Mouse (Mus musculus) intestine, embryonic 16.5 days (tissue): ENCODE data around the gene Sh3gl3. TPM values are rescaled to one million over a fixed set of nuclear protein-coding genes. Genes with fewer than 3 reads are reported as not detected.

Source experiments
- ATAC-seq: fragments of 200-750 bp; cut with Nextera tagmentation; 2 replicates; pipeline ENCODE4 v1.8.0; 2017; ENCODE audit warnings: moderate TSS enrichment, moderate library complexity
- H3K27ac ChIP-seq: fragments of 300-500 bp; sonication (generic); 2 replicates; pipeline ENCODE4 v1.5.1; 2014; ENCODE audit warnings: mild to moderate bottlenecking, low read length
- H3K27me3 ChIP-seq: fragments of 300-500 bp; sonication (generic); replicated peaks from 2 replicates; pipeline ENCODE4 v1.6.1; 2014; ENCODE audit warnings: low read length, control low read depth, mixed read lengths; ENCODE audit not compliant: control insufficient read depth, insufficient read depth
- H3K36me3 ChIP-seq: fragments of 300-500 bp; sonication (generic); 2 replicates; pipeline ENCODE4 v1.6.1; 2014; ENCODE audit warnings: low read length, control low read depth; ENCODE audit not compliant: control insufficient read depth, insufficient read depth
- H3K4me1 ChIP-seq: fragments of 300-500 bp; sonication (generic); 2 replicates; pipeline ENCODE4 v1.6.1; 2014; ENCODE audit warnings: low read length, control low read depth, mixed read lengths; ENCODE audit not compliant: control insufficient read depth, insufficient read depth
- H3K4me2 ChIP-seq: fragments of 300-500 bp; sonication (generic); 2 replicates; pipeline ENCODE4 v1.6.1; 2014; ENCODE audit warnings: low read depth, low read length, control low read depth
- H3K4me3 ChIP-seq: fragments of 300-500 bp; sonication (generic); 2 replicates; pipeline ENCODE4 v1.5.1; 2014; ENCODE audit warnings: mild to moderate bottlenecking, low read length
- H3K9ac ChIP-seq: fragments of 300-500 bp; sonication (generic); 2 replicates; pipeline ENCODE4 v1.6.1; 2014; ENCODE audit warnings: low read depth, low read length
- H3K9me3 ChIP-seq: fragments of 300-500 bp; sonication (generic); 2 replicates; pipeline ENCODE4 v1.6.1; 2016; ENCODE audit warnings: low read length, control low read depth; ENCODE audit not compliant: control insufficient read depth
- WGBS: fragments of 180-500 bp; shearing (Covaris S2); extraction: QIAGEN DNeasy Blood & Tissue Kit; methylation state at CpG from one replicate; pipeline ENCODE4 v1.1.7; 2014; 5-methylcytosine and 5-hydroxymethylcytosine counted together
- polyA plus RNA-seq: library from polyadenylated mRNA; unstranded; fragments of >200 nt; fragmentation: Nextera tagmentation; extraction: Ambion mirVana; gene quantifications from 2 replicates; pipeline ENCODE4 v1.2.1, GENCODE M21; 2015

Gene Sh3gl3
- polyA plus RNA-seq, 1 experiment from 2014 or later: 7.9 TPM

DNA sequence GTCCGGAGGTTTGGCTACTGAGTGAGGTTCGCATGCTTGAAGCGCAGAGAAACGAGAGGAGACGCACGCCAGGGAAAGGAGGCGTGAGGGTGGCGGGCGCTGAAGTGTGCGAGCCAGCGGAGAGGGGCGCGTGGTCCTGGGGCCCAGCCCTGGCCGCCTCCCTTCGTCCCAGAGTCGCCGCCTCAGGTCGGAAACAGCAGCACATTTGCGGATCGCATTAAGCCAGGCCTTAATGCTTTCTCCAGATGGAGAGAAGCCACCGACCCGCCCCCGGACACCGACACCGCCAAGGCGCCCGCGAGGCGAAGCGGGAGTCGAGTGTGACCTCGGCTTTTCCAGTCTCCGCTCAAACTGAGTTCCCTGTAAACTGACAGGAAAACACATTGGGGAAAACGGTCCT, 162.5 kb downstream of the Sh3gl3 start:
- Histone ChIP-seq H3K9me3 (no peaks in the 10 kb centered on the region), H3K27ac (no peak overlapping the region), H3K27me3 (peaks cover 32% of the 10 kb centered on the region), H3K4me3 (peak overlapping the region; percentile 50), H3K36me3 (no peaks in the 10 kb centered on the region), H3K9ac (no peak overlapping the region), H3K4me2 (peak overlapping the region; percentile 83), H3K4me1 (peaks cover 4% of the 10 kb centered on the region)
- under 1% methylated on average over 34 of the region's 34 CpGs for WGBS
- ATAC-seq: 0 out of 2 replicates have a peak, but pooled peaks have one; percentile 36

DNA sequence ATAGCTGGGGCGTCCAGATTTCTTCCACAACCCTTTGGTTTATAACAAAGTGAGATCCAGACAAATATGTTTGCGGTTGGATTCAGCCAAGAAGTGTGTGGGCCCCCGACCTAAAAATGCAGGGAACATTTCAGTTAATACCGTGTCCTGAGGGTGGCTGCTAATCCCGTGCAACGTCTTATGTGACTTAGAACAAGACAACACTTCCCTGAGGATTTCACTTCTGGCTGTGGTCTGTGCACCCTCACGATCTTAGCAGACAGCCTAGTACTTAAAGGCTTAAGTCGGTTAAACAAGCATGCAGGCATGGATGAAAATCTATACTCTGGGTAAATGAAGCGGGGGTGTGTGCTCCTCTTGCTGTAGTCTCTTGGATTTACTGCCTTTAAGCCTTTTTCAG, 164.5 kb downstream of the Sh3gl3 start:
- Histone ChIP-seq H3K27me3 (peaks cover 34% of the 10 kb centered on the region), H3K4me2 (no peak overlapping the region), H3K4me3 (no peak overlapping the region), H3K9ac (no peak overlapping the region), H3K9me3 (no peaks in the 10 kb centered on the region), H3K36me3 (no peaks in the 10 kb centered on the region), H3K4me1 (peaks cover 4% of the 10 kb centered on the region), H3K27ac (no peak overlapping the region)
- ATAC-seq: no peak
- WGBS: 75% methylated on average over 9 of the region's 9 CpGs

DNA sequence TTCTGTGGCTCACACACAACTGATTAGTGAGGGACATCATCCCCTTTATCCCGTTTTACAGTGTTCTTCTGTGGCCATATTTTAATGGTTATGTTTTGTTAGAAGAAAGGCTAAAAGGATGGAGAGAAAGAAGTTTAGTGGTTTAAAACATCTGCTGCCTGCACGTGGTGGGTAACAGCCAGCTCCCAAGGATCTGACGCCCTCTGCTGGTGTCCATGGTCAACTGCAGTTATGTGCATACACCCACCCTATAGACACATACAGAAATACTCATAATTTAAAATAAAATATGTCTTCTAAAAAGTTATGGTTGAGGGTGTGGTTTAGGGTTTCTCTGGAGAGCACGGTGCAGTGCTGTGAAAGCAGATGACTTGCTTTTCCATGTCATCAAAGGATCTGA, 164.9 kb downstream of the Sh3gl3 start:
- no peak overlapping the region for H3K4me3 ChIP-seq
- H3K9ac ChIP-seq: no peak overlapping the region
- peaks cover 4% of the 10 kb centered on the region for H3K4me1 ChIP-seq
- no peak for ATAC-seq
- no peaks in the 10 kb centered on the region for H3K9me3 ChIP-seq
- H3K27ac ChIP-seq: no peak overlapping the region
- H3K36me3 ChIP-seq: no peaks in the 10 kb centered on the region
- H3K27me3 ChIP-seq: peaks cover 34% of the 10 kb centered on the region
- H3K4me2 ChIP-seq: no peak overlapping the region
- WGBS: 73% methylated on average over 4 of the region's 4 CpGs

DNA sequence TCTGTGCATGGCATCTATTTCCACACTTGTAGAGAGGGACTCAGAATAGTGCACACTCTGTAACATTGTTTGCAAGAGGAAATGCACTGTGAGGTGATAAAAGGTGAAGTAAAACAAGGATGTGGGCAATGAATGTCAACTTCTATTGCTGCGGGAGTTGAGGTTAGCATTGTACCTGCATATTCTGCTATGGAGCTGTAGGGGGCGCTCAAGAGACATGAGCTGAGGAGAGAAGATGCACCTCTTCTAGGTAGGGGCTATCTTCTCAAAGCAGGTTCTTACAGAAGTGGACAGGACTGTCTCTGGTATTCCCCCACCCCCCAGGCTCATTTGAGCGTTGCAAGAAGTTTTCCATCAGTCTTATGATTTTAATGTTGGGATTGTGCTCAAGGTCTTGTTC, 165.6 kb downstream of the Sh3gl3 start:
- 55% methylated on average over 3 of the region's 3 CpGs for WGBS
- H3K9ac ChIP-seq: no peak overlapping the region
- no peaks in the 10 kb centered on the region for H3K36me3 ChIP-seq
- H3K4me1 ChIP-seq: peaks cover 4% of the 10 kb centered on the region
- no peaks in the 10 kb centered on the region for H3K9me3 ChIP-seq
- H3K4me3 ChIP-seq: no peak overlapping the region
- peaks cover 32% of the 10 kb centered on the region for H3K27me3 ChIP-seq
- ATAC-seq: no peak
- no peak overlapping the region for H3K27ac ChIP-seq
- no peak overlapping the region for H3K4me2 ChIP-seq

DNA sequence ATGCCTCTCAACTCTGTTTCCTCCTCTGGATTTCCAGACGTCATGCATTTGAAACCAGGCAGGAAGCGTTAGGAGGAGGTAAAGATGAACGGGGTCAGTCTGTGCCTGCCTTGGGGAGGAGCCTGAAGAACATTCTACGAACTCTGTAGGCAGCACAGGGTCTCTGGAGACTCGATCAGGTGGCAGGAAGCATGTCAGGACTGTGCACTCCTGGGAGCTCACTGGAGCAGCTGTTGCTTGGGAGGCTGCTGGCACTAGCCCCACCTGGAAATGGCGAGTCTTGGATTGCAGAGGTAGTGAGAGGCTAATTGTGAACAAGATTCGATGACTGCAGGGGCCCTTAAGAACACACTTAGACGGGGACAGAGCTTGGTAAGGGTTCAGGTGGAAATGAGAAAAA, 167.8 kb downstream of the Sh3gl3 start:
- Histone ChIP-seq H3K4me1 (no peaks in the 10 kb centered on the region), H3K27ac (no peak overlapping the region), H3K9me3 (no peaks in the 10 kb centered on the region), H3K9ac (no peak overlapping the region), H3K4me2 (no peak overlapping the region), H3K4me3 (no peak overlapping the region), H3K27me3 (peaks cover 10% of the 10 kb centered on the region), H3K36me3 (no peaks in the 10 kb centered on the region)
- no peak for ATAC-seq
- 33% methylated on average over 8 of the region's 8 CpGs for WGBS

DNA sequence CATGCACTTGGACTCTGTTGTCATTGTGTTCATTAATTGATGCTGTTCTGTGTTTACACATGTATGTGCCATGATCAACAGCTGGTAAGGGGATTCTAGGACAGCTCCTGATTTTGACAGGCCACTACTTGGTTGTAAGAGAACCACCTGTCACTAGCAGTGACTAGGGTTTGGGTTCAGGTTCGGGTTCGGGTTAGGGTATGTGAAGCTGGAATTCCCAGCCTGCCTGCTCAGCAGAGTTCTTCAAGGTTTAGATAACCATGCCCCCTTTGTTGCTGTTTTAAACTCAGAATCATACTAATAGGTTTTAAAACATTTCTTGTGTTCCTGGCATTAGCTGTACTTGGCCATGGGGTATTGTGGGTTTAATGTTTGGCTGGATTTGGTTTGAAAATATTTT, 173.1 kb downstream of the Sh3gl3 start:
- Histone ChIP-seq H3K36me3 (no peaks in the 10 kb centered on the region), H3K4me3 (no peak overlapping the region), H3K27ac (no peak overlapping the region), H3K9me3 (no peaks in the 10 kb centered on the region), H3K4me1 (no peaks in the 10 kb centered on the region), H3K4me2 (no peak overlapping the region), H3K27me3 (no peaks in the 10 kb centered on the region), H3K9ac (no peak overlapping the region)
- no peak for ATAC-seq
- WGBS: 69% methylated on average over 2 of the region's 2 CpGs

DNA sequence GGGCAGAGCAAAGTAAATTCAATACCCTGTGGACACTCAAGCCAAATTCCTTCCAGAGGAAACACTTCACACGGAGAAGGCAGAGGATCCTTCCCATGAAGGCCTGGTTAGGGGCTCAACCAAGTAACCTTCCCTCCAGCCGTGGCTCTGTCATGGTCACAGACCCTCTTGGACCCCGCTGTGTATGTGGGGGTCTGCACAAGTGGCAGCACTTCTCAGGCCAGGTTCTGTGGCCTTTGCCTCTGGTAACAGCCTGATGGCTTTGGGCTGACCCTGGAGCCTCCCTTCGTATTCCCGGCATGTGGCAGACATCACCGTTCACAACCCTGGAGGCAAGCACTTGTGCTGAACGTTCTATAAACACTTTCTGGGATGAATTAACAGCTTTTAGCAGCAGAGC, 176.2 kb downstream of the Sh3gl3 start:
- Histone ChIP-seq H3K27me3 (no peaks in the 10 kb centered on the region), H3K9ac (no peak overlapping the region), H3K4me2 (no peak overlapping the region), H3K9me3 (no peaks in the 10 kb centered on the region), H3K36me3 (no peaks in the 10 kb centered on the region), H3K4me3 (no peak overlapping the region), H3K4me1 (no peaks in the 10 kb centered on the region), H3K27ac (peak overlapping the region; percentile 72)
- 50% methylated on average over 7 of the region's 7 CpGs for WGBS
- ATAC-seq: no peak

DNA sequence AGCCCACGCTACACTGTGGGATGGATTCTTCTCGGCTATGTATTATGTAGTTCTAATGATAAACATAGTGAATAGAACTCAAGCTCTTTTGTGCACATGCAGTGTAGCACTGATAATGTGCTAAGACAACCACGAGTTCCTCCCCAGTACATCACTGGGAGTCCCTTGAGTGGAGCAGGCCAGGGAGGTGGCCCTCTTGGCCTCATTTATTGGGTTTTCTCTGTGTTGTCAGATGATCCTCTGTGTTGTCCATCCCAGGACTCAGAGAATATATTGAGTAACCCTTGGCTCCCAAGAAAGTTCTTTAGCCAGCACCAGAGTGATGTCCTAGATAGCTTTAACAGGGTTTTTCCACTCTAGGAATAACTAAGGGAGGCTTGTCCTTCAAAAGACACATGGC, 176.8 kb downstream of the Sh3gl3 start:
- no peaks in the 10 kb centered on the region for H3K4me1 ChIP-seq
- no peak overlapping the region for H3K9ac ChIP-seq
- no peak overlapping the region for H3K4me3 ChIP-seq
- no peak overlapping the region for H3K4me2 ChIP-seq
- no peaks in the 10 kb centered on the region for H3K27me3 ChIP-seq
- WGBS: 73% methylated on average over 3 of the region's 3 CpGs
- H3K9me3 ChIP-seq: no peaks in the 10 kb centered on the region
- no peak for ATAC-seq
- H3K36me3 ChIP-seq: no peaks in the 10 kb centered on the region
- H3K27ac ChIP-seq: no peak overlapping the region

Other genes with a start within 250 kb of the Sh3gl3 start
- gene Hdgfl3, start 239.4 kb upstream of the Sh3gl3 start, polyA plus RNA-seq: 6.3 and 6.7 TPM in 2 replicates
- 2.1 TPM in 2 replicates for gene Bnc1, start 181.5 kb upstream of the Sh3gl3 start, polyA plus RNA-seq
- gene Adamtsl3, start 161.9 kb downstream of the Sh3gl3 start, polyA plus RNA-seq: 0.61 and 0.68 TPM in 2 replicates